Mouse (Mus musculus) liver, postnatal 0 days (tissue): Measurements from ENCODE around the gene Kyat1. TPM values are rescaled to one million over a fixed set of nuclear protein-coding genes. Genes with fewer than 3 reads are reported as not detected.
"Not testable (repeated sequence)": the region's sequence is repeated elsewhere in the genome, so short reads cannot be mapped to it uniquely, and the experiment has no call there.

Experiments
- ATAC-seq: fragments of 200-750 bp; cut with Nextera tagmentation; 2 replicates; pipeline ENCODE4 v1.8.0; 2017; ENCODE audit warnings: mild to moderate bottlenecking, moderate library complexity
- DNase-seq: peaks from one replicate; pipeline ENCODE4 v3.0.0-alpha.2; 2016
- H3K27ac ChIP-seq: fragments of 300-500 bp; sonication (generic); 2 replicates; pipeline ENCODE4 v1.5.1; 2014; ENCODE audit warnings: antibody characterized with exemption, moderate library complexity, mild to moderate bottlenecking, low read depth
- H3K27me3 ChIP-seq: fragments of 300-500 bp; sonication (generic); 2 replicates; pipeline ENCODE4 v1.6.1; 2014; ENCODE audit warnings: low read length, control low read depth, mixed read lengths; ENCODE audit not compliant: insufficient read depth
- H3K36me3 ChIP-seq: fragments of 300-500 bp; sonication (generic); replicated peaks from 2 replicates; pipeline ENCODE4 v1.6.1; 2014; ENCODE audit warnings: mild to moderate bottlenecking, control low read depth, low read length, moderate library complexity, mixed read lengths; ENCODE audit not compliant: insufficient read depth
- H3K4me1 ChIP-seq: fragments of 300-500 bp; sonication (generic); 2 replicates; pipeline ENCODE4 v1.6.1; 2014; ENCODE audit warnings: antibody characterized with exemption, mild to moderate bottlenecking, control low read depth; ENCODE audit not compliant: insufficient read depth
- H3K4me2 ChIP-seq: fragments of 300-500 bp; sonication (generic); 2 replicates; pipeline ENCODE4 v1.6.1; 2014; ENCODE audit warnings: low read depth, mild to moderate bottlenecking, low read length, moderate library complexity, mixed read lengths
- H3K4me3 ChIP-seq: fragments of 300-500 bp; sonication (generic); 2 replicates; pipeline ENCODE4 v1.5.1; 2014; ENCODE audit warnings: low read depth, low read length
- H3K9ac ChIP-seq: fragments of 300-500 bp; sonication (generic); replicated peaks from 2 replicates; pipeline ENCODE4 v1.6.1; 2014; ENCODE audit warnings: mild to moderate bottlenecking, moderate library complexity
- H3K9me3 ChIP-seq: fragments of 300-500 bp; sonication (generic); 2 replicates; pipeline ENCODE4 v1.6.1; 2016; ENCODE audit warnings: mild to moderate bottlenecking, control low read depth, low read length, mixed read lengths
- CTCF ChIP-seq: sonication (generic); IDR thresholded peaks from 2 replicates; pipeline ENCODE4 v1.5.1; 2016; ENCODE audit warnings: antibody characterized with exemption, low read depth
- EP300 ChIP-seq: IDR thresholded peaks from 2 replicates; pipeline ENCODE4 v1.6.1; 2016; ENCODE audit warnings: antibody characterized with exemption, low read depth, mild to moderate bottlenecking
- WGBS: fragments of 180-500 bp; shearing (Covaris S2); extraction: QIAGEN DNeasy Blood & Tissue Kit; methylation state at CpG from one replicate; pipeline ENCODE4 v1.1.7; 2014; ENCODE audit not compliant: insufficient replicate concordance; 5-methylcytosine and 5-hydroxymethylcytosine counted together
- polyA plus RNA-seq: library from polyadenylated mRNA; unstranded; fragments of >200 nt; fragmentation: Nextera tagmentation; extraction: Ambion mirVana; gene quantifications from 2 replicates; pipeline ENCODE4 v1.2.1, GENCODE M21; 2015

The Kyat1 gene
- polyA plus RNA-seq, 1 experiment from 2014 or later = 32.3 TPM

DNA sequence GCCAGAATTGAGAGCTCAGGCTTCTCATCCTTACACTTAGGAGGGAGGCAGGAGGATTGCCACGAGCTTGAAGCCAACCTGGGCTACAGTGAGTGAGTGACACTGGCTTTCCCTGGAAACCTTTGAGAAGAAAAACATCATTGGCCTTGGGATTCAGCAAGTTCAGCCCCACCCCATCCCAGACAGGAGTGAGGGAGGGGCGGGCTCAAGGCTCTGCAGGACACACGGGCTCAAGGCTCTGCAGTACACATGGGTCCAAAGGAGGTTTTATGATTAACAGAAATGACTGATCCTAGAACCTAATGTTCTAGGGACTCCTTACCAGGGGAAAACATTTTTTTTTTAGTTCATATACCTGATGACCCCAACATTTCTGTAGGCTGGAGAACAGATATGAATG is 21.9 kb downstream of the Kyat1 start:
- no peaks in the 10 kb centered on the region for H3K9me3 ChIP-seq
- 67% methylated on average over 3 of the region's 3 CpGs for WGBS
- peaks cover 5% of the 10 kb centered on the region for H3K4me1 ChIP-seq
- no peak overlapping the region for H3K4me2 ChIP-seq
- no peak overlapping the region for H3K4me3 ChIP-seq
- peaks cover 21% of the 10 kb centered on the region for H3K36me3 ChIP-seq
- ATAC-seq (0 out of 2 replicates have a peak, but pooled peaks have one; percentile 30), DNase-seq (no peak)
- no peak overlapping the region for H3K9ac ChIP-seq
- H3K27me3 ChIP-seq = no peaks in the 10 kb centered on the region
- TF ChIP-seq CTCF = no peak
- TF ChIP-seq EP300 = no peak
- no peak overlapping the region for H3K27ac ChIP-seq

DNA sequence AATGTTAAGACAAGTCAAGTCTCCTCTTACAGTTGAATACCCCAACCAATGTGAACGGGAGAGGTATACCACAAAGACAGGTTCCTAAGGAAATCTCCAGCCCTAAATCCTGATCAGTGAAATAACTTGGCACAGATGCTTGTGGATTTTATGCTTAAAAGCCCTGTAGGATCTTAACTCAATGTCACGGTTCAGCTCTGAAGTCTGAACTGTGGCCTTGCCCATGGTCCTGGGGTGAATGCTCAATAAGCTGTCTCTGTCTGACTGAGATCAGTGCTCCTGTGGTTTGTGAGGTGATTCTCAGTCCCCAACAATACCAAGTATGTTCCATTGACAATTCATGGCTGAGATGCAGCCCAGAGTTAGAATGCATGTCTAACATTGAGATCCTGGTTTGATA is 23.2 kb downstream of the Kyat1 start:
- Histone ChIP-seq H3K4me1 (peaks cover 12% of the 10 kb centered on the region), H3K36me3 (peaks cover 21% of the 10 kb centered on the region), H3K9me3 (no peaks in the 10 kb centered on the region), H3K4me2 (no peak overlapping the region), H3K9ac (no peak overlapping the region), H3K27me3 (no peaks in the 10 kb centered on the region), H3K4me3 (no peak overlapping the region), H3K27ac (no peak overlapping the region)
- TF ChIP-seq CTCF = no peak
- no peak for TF ChIP-seq EP300
- WGBS = 93% methylated on average over 2 of the region's 2 CpGs
- ATAC-seq = no peak
- DNase-seq = no peak

DNA sequence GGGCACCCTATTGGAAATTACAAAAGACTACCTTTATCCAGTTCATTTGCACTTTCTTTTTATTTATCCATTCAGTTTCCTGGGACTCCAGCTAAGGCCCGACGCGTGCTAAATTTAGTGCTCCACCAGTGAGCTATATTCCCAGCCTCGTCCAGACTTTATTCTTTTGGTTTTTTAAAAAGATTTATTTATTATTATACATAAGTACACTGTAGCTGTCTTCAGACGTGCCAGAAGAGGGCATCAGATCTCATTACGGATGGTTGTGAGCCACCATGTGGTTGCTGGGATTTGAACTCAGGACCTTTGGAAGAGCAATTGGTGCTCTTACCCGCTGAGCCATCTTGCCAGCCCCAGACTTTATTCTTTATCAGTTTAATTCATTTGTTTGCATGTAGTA is 26.9 kb downstream of the Kyat1 start:
- H3K27ac ChIP-seq, DNase-seq, ATAC-seq, H3K9ac ChIP-seq, H3K27me3 ChIP-seq, H3K9me3 ChIP-seq: not testable (repeated sequence)
- Histone ChIP-seq H3K4me1 (peaks cover 13% of the 10 kb centered on the region), H3K4me3 (peak overlapping the region; percentile 67; the same call in 1 of the 2 replicates), H3K4me2 (peak overlapping the region; percentile 93), H3K36me3 (peaks cover 24% of the 10 kb centered on the region)
- 51% methylated on average over 7 of the region's 7 CpGs for WGBS

DNA sequence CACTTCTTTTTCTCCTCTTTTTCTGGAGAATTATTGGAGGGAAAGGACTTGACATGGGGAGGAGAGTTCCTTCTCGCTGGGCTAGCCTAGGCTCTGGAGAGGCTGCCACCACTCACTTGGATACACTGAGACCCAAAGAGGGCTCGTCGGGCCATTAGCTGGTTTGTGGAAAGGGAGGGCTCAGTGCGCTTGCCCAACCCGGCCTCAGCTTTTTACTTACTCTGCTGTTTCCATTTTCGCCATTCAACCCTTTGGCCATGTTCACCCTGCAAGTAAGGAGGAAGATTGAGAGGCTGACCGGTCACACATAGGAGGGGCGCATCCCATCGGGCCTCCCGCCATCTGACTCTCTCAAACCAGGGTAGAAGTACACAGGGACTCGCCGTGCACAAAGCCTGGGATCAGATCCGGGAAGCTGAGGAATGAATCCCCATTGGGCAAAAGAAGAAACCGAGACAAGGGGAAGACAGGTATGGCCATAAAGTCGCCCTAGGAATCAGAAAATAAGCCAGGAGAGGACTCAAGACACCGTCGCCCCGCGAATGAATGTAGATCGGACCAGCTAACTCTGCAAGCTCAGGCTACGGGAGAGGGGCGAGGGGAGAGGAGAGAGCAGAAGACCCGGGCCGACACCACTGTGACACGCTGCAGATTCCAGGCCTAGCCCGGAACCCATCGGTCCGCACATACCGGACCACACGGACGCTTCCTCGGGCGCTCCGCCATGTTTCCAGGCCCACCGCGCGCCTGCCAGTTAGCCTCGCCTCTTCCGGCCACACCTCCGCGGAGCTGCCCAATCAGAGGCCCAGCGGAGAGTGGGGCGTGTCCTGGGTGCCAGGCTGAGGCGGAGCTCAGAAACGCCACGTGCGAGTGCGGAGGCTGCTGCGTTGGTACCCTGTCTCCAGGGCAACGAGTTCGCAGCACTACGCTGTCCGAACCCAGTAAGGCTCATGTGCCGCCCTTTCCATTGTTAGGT is 27.7 kb downstream of the Kyat1 start, which contains the start of gene Spout1:
Spout1 (minus strand) TSS at position 760 of the 976 bp plus-strand sequence.
- Histone ChIP-seq H3K4me2 (peak within 1 kb of the TSS; percentile 93), H3K4me3 (peak within 1 kb of the TSS; percentile 67), H3K27ac (peak within 1 kb of the TSS; percentile 22; the same call in 1 of the 2 replicates), H3K4me1 (peaks cover 13% of the 10 kb centered on the region), H3K27me3 (no peaks in the 10 kb centered on the region), H3K36me3 (peaks cover 30% of the 10 kb centered on the region), H3K9ac (peak within 1 kb of the TSS; percentile 75), H3K9me3 (no peaks in the 10 kb centered on the region)
- WGBS = 3% methylated on average over 54 of the region's 54 CpGs
- DNase-seq (peak; percentile 98), ATAC-seq (peak; percentile 99)
- TF ChIP-seq CTCF (no peak), EP300 (no peak)

DNA sequence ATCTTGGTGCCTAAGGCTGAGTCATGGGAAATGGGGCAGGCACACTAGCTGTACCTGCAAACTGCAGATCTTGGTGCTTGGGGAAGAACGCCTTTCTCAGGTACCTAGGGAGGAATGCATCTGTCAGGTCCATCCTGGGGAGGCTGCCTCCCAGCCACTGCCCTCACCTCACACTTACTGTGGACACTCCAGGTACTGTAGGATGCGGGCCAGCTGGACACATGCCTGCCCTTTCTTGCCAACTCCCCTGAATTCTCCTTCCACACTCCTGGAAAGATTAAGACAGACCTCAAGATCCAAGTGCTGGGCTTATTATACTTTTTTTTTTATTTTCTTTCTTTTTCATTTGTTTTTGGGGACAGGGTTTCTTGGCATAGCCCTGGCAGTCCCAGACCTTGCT is 29.1 kb downstream of the Kyat1 start:
- peaks cover 26% of the 10 kb centered on the region for H3K4me1 ChIP-seq
- peaks cover 30% of the 10 kb centered on the region for H3K36me3 ChIP-seq
- no peak for ATAC-seq
- TF ChIP-seq EP300 = no peak
- H3K4me2 ChIP-seq = no peak overlapping the region
- no peak overlapping the region for H3K4me3 ChIP-seq
- no peaks in the 10 kb centered on the region for H3K9me3 ChIP-seq
- no peak overlapping the region for H3K27ac ChIP-seq
- H3K9ac ChIP-seq = no peak overlapping the region
- 86% methylated on average over 2 of the region's 2 CpGs for WGBS
- no peaks in the 10 kb centered on the region for H3K27me3 ChIP-seq
- DNase-seq = no peak

DNA sequence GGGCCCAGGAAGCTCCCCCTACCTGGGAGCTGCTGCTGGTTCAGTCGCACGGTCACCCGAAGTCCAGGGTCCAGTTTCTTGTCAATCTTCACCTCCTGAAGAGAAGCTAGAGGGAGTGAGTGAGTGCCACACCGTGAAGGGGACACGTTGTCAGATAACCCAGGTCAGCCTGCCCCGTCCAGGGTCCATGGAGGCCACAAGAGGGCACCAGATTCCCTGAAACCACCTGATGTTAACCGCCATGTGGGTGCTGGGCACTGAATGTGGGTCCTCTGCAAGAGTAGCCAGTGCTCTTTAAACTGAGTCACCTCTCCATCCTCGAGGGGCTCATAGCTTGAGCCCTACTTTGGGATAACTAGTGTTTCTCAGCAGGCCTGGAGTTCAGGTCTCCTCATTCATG is 29.8 kb downstream of the Kyat1 start:
- Histone ChIP-seq H3K9ac (no peak overlapping the region), H3K9me3 (no peaks in the 10 kb centered on the region), H3K4me2 (no peak overlapping the region), H3K4me1 (peaks cover 31% of the 10 kb centered on the region), H3K4me3 (no peak overlapping the region), H3K27me3 (no peaks in the 10 kb centered on the region), H3K27ac (no peak overlapping the region), H3K36me3 (peaks cover 30% of the 10 kb centered on the region)
- DNase-seq (no peak), ATAC-seq (no peak)
- WGBS = 83% methylated on average over 8 of the region's 8 CpGs
- peak; percentile 52 for TF ChIP-seq CTCF
- no peak for TF ChIP-seq EP300
